Mouse (Mus musculus) lung, embryonic 16.5 days (tissue): ENCODE measurements around the gene Wdr34. TPM values are rescaled to one million over a fixed set of nuclear protein-coding genes. Genes with fewer than 3 reads are reported as not detected.

ENCODE experiments used
- ATAC-seq: fragments of 200-750 bp; cut with Nextera tagmentation; 2 replicates; pipeline ENCODE4 v1.8.0; 2017; ENCODE audit warnings: low read depth, mild to moderate bottlenecking, moderate library complexity
- H3K27ac ChIP-seq: fragments of 300-500 bp; sonication (generic); 2 replicates; pipeline ENCODE4 v1.5.1; 2014; ENCODE audit warnings: mild to moderate bottlenecking, control low read depth, low read length
- H3K27me3 ChIP-seq: fragments of 300-500 bp; sonication (generic); 2 replicates; pipeline ENCODE4 v1.6.1; 2014; ENCODE audit warnings: low read depth, low read length, mixed read lengths; ENCODE audit not compliant: control insufficient read depth, insufficient read depth
- H3K36me3 ChIP-seq: fragments of 300-500 bp; sonication (generic); 2 replicates; pipeline ENCODE4 v1.6.1; 2014; ENCODE audit warnings: low read length; ENCODE audit not compliant: control insufficient read depth, insufficient read depth
- H3K4me1 ChIP-seq: fragments of 300-500 bp; sonication (generic); replicated peaks from 2 replicates; pipeline ENCODE4 v1.6.1; 2014; ENCODE audit warnings: low read length, mixed read lengths; ENCODE audit not compliant: control insufficient read depth, insufficient read depth
- H3K4me2 ChIP-seq: fragments of 300-500 bp; sonication (generic); 2 replicates; pipeline ENCODE4 v1.6.1; 2014; ENCODE audit warnings: low read depth, low read length, control low read depth
- H3K4me3 ChIP-seq: fragments of 300-500 bp; sonication (generic); 2 replicates; pipeline ENCODE4 v1.5.1; 2014; ENCODE audit warnings: mild to moderate bottlenecking, low read length, control low read depth
- H3K9ac ChIP-seq: fragments of 300-500 bp; sonication (generic); 2 replicates; pipeline ENCODE4 v1.6.1; 2014; ENCODE audit warnings: low read length, control low read depth
- H3K9me3 ChIP-seq: fragments of 300-500 bp; sonication (generic); 2 replicates; pipeline ENCODE4 v1.6.1; 2016; ENCODE audit warnings: low read length; ENCODE audit not compliant: control insufficient read depth
- WGBS: fragments of 180-500 bp; shearing (Covaris S2); extraction: QIAGEN DNeasy Blood & Tissue Kit; methylation state at CpG from one replicate; pipeline ENCODE4 v1.1.7; 2014; 5-methylcytosine and 5-hydroxymethylcytosine counted together
- polyA plus RNA-seq: library from polyadenylated mRNA; unstranded; fragments of >200 nt; fragmentation: Nextera tagmentation; extraction: Ambion mirVana; gene quantifications from 2 replicates; pipeline ENCODE4 v1.2.1, GENCODE M21; 2015

Wdr34 gene
- polyA plus RNA-seq, 1 experiment from 2014 or later = 32.9 TPM

DNA sequence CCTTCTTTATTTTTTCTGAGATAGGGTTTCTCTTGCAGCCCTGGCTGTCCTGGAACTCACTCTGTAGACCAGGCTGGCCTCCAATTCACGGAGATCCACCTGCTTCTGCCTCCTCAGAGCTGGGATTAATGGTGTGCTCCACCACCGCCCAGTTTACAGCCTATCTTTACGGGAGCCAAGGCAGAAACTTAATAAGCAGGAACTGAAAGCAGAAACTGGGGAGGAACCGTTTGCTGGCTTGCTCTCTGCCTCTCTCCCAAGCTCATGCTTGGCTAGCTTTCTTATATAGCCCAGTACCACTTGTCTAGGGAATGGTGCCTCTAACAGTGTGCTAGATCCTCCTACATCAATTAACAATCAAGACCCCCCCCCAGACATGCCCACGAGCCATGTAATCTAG is 35.4 kb upstream of the Wdr34 start:
- Histone ChIP-seq H3K9ac (no peak overlapping the region), H3K4me1 (no peaks in the 10 kb centered on the region), H3K36me3 (no peaks in the 10 kb centered on the region; the same call in 1 of the 2 replicates), H3K9me3 (no peaks in the 10 kb centered on the region), H3K27me3 (no peaks in the 10 kb centered on the region), H3K4me2 (no peak overlapping the region; the same call in 1 of the 2 replicates), H3K4me3 (no peak overlapping the region), H3K27ac (no peak overlapping the region)
- ATAC-seq = no peak
- WGBS = 63% methylated on average over 5 of the region's 5 CpGs

DNA sequence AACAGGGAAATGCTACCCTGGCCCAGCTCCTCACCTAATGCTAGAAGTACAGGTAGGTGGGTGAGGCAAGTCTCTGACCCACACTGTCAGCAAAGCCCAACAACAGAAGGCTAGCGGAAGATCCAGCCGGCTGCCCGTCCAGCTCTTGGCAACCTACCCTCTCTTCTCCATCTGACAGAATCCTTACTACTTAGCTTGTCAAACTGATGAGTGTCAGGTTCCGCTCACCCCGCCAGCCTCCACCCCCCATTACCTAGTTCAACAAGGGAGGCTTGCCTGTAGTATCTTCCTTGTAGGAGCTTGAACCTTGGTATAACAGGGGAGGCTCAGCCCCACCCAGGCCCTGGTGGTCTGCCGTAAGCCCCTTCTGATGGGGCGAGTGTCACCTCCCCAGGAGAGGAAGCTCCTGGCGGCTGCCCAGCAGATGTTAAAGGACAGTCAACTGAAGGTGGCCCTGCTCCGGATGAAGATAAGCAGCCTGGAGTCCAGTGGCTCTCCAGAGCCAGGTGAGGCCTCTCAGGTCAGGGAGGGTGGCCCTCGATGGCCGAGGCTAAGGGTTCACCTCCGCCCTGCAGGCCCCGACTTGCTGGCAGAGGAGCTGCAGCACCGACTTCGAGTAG is 31.6 kb upstream of the Wdr34 start:
- H3K9ac ChIP-seq = no peak overlapping the region
- H3K4me3 ChIP-seq = no peak overlapping the region
- H3K4me1 ChIP-seq = peaks cover 6% of the 10 kb centered on the region; the same call in 1 of the 2 replicates
- 78% methylated on average over 15 of the region's 15 CpGs for WGBS
- no peaks in the 10 kb centered on the region for H3K9me3 ChIP-seq
- H3K4me2 ChIP-seq = no peak overlapping the region
- ATAC-seq = no peak
- no peaks in the 10 kb centered on the region for H3K27me3 ChIP-seq
- no peak overlapping the region for H3K27ac ChIP-seq
- H3K36me3 ChIP-seq = no peaks in the 10 kb centered on the region

DNA sequence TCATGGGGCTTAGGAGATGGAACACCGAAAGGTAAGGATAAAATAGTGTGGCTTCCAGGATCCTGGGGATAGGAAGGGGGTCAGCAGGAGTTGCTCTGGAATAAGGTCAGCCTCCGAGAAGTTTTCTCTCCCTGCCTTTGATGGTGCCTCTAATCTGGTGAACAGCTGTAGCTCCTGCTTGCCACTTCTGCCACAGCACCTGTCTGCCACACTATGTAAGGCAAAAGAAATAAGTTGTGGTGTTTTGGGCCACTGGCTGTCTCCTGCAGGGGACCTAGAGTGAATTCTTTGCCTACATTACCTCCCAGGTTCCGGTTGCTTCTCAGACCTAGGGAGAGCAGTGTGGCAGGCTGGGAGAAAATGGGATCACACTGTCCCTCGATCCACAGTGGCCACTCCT is 30.1 kb upstream of the Wdr34 start:
- no peak for ATAC-seq
- H3K4me2 ChIP-seq = peak overlapping the region; percentile 92
- H3K9me3 ChIP-seq = no peaks in the 10 kb centered on the region
- 0 out of 2 replicates have a peak overlapping the region, but pooled peaks have one; percentile 72 for H3K4me3 ChIP-seq
- H3K27me3 ChIP-seq = no peaks in the 10 kb centered on the region
- H3K4me1 ChIP-seq = peaks cover 6% of the 10 kb centered on the region; the same call in 1 of the 2 replicates
- H3K9ac ChIP-seq = peak overlapping the region; percentile 81
- H3K27ac ChIP-seq = peak overlapping the region; percentile 96
- no peaks in the 10 kb centered on the region for H3K36me3 ChIP-seq
- 60% methylated on average over 4 of the region's 4 CpGs for WGBS

DNA sequence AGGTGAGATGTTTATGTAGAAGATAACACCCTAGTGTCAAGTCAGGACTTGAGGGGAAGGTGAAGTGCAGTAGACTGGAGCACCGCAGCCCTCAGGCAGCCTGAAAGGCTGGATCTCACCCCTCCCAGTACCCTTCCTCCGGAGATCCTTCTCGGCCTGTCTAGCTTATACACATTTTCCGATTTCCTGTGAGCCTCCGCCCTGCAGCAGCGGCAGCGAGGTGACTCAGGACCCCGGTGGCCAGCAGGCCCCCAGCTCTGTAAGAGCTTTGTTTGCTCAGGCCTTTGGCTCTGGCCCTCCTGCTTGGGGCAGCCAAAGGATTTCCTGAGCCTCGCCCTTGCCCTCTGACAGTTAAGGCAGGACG is 29.6 kb upstream of the Wdr34 start:
- Histone ChIP-seq H3K27ac (peak overlapping the region; percentile 96), H3K4me2 (peak overlapping the region; percentile 92), H3K36me3 (no peaks in the 10 kb centered on the region), H3K9ac (peak overlapping the region; percentile 81), H3K9me3 (no peaks in the 10 kb centered on the region), H3K4me3 (peak overlapping the region; percentile 72), H3K4me1 (peaks cover 6% of the 10 kb centered on the region; the same call in 1 of the 2 replicates), H3K27me3 (no peaks in the 10 kb centered on the region)
- WGBS = 8% methylated on average over 10 of the region's 10 CpGs
- ATAC-seq = peak; percentile 43

DNA sequence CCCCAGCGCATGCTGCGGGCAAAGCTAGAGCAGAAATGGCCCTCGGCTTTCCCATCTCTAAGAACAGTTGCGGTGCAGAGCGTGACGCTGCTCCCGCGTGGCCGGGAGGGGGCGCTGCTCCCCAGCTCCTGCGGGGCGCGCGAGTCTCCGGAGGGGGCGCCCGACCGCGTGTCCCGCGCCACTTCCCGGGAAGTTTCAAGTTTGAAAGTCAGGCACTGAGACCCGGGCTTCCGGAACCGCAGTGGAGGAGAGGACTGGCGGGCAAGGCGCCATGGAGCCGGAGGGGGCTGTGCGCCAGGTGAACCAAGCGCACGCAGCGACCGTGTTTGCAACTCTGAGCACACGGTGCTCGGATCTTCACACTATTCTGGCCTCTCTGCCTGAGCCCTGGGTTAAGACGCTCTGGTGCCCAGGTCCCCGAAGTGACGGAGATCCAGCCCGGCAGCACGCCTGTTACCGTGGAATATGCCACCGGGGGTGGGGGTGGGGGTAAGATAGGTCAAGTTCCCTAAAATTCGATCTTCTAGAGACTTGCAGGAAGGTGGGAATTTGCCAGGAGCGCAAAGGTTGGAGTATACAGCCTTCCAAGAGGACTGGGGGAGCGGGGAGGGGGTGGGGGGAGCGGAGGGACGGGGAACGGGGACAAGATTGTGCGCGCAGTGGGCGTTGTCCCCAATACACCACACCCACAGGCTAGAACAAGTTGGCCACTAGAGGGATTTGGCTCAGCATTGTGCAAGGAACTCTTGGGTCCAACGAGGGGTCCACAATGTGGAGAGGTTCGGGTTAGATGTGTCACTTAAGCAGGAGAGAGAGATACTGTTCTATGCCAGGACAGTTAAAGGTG is 29.0 kb upstream of the Wdr34 start, which contains the start of gene Pkn3:
Gene Pkn3 (plus strand): TSS at position 183 of the 847 bp plus-strand sequence.
- Histone ChIP-seq H3K4me3 (peak within 1 kb of the TSS; percentile 72), H3K9me3 (no peaks in the 10 kb centered on the region), H3K36me3 (peaks cover under 1% of the 10 kb centered on the region; the same call in 1 of the 2 replicates), H3K4me1 (peaks cover 6% of the 10 kb centered on the region; the same call in 1 of the 2 replicates), H3K4me2 (peak within 1 kb of the TSS; percentile 92), H3K27me3 (no peaks in the 10 kb centered on the region), H3K9ac (peak within 1 kb of the TSS; percentile 81), H3K27ac (peak within 1 kb of the TSS; percentile 96)
- ATAC-seq = peak; percentile 86
- WGBS = under 1% methylated on average over 53 of the region's 53 CpGs

DNA sequence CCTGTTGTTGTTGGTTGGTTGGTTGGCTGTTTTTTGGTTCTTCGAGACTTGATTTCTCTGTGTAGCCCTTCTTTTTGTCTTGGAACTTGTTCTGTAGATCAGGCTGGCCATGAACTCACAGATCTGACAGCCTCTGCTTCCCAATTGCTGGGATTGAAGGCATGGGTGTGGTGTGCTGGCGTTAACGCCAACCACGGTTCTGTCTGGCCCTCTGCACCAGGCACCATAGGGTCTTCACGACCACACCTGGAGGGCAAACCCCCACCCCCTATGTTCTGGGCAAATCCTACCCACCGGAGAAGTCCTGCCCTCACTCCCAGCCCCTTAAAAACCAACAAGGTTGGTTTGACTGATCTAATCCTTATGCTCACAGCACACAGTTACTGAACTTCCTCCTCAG is 28.3 kb upstream of the Wdr34 start:
- peaks cover 5% of the 10 kb centered on the region; the same call in 1 of the 2 replicates for H3K36me3 ChIP-seq
- peak overlapping the region; percentile 96; the same call in 1 of the 2 replicates for H3K27ac ChIP-seq
- WGBS = 61% methylated on average over 6 of the region's 6 CpGs
- no peaks in the 10 kb centered on the region for H3K9me3 ChIP-seq
- H3K9ac ChIP-seq = peak overlapping the region; percentile 47; the same call in 1 of the 2 replicates
- no peak; the same call in 1 of the 2 replicates for ATAC-seq
- peaks cover 6% of the 10 kb centered on the region; the same call in 1 of the 2 replicates for H3K4me1 ChIP-seq
- H3K27me3 ChIP-seq = no peaks in the 10 kb centered on the region
- peak overlapping the region; percentile 72 for H3K4me3 ChIP-seq
- H3K4me2 ChIP-seq = peak overlapping the region; percentile 92

DNA sequence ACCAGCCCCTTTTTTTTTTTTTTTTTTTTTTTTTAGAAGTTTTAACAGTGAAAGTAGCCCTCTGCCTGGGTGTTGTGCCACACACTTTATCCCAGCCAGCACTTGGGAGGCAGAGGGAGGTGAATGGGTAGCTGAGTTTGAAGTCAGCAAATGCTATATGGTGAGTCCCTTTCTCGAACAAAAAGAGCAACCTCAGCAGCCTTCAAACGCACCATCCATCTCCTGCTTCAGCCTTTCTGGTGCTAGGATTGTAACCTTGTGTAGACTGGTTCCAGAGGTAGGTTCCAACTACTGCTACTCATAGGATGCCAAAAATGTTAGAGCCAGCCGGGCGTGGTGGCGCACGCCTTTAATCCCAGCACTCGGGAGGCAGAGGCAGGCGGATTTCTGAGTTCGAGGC is 27.8 kb upstream of the Wdr34 start:
- Histone ChIP-seq H3K4me3 (no peak overlapping the region), H3K4me2 (no peak overlapping the region), H3K9me3 (no peaks in the 10 kb centered on the region), H3K27me3 (no peaks in the 10 kb centered on the region), H3K4me1 (peaks cover 6% of the 10 kb centered on the region; the same call in 1 of the 2 replicates), H3K9ac (no peak overlapping the region), H3K27ac (no peak overlapping the region), H3K36me3 (peaks cover 8% of the 10 kb centered on the region; the same call in 1 of the 2 replicates)
- WGBS = 89% methylated on average over 8 of the region's 9 CpGs
- no peak for ATAC-seq

DNA sequence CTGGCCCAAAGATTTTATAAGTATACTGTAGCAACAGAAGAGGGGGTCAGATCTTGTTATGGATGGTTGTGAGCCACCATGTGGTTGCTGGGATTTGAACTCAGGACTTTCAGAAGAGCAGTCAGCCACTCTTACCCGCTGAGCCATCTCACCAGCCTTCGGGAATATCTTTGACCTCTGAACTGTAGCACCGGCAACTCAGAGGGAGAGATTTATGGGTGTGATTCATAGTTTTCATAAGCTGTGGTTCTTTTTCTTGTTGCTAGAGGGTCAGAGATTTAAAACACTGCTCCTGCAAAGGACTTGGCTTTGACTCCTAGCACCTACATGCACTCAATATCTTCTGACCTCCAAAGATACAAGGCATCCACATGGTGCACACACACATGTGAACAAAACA is 26.9 kb upstream of the Wdr34 start:
- ATAC-seq = no peak
- no peaks in the 10 kb centered on the region for H3K9me3 ChIP-seq
- H3K4me1 ChIP-seq = peaks cover 6% of the 10 kb centered on the region; the same call in 1 of the 2 replicates
- H3K4me3 ChIP-seq = no peak overlapping the region
- H3K27me3 ChIP-seq = no peaks in the 10 kb centered on the region
- no peak overlapping the region for H3K4me2 ChIP-seq
- peaks cover 9% of the 10 kb centered on the region for H3K36me3 ChIP-seq
- no peak overlapping the region for H3K9ac ChIP-seq
- H3K27ac ChIP-seq = no peak overlapping the region
- WGBS = 61% methylated on average over 3 of the region's 3 CpGs

DNA sequence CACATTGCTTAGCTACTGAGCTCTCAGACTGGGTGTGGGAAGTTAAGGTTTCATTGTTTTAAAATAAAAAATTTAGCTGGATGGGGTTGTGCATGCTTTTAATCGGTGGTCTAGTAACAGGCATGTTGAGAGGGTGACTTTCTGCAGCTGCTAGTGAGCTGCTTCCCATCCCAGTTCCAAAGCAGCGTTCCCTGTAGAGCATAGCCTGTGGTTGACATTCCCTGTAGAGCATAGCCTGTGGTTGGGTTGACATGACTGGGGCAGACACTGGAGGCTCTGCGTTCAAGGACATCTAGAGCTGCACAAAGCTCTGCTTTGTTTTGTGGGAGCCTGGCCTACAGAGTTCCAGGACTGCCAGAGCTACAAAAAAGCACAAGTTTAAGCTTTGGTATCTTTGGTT is 24.6 kb upstream of the Wdr34 start:
- Histone ChIP-seq H3K4me2 (no peak overlapping the region), H3K9me3 (no peaks in the 10 kb centered on the region), H3K36me3 (peaks cover 22% of the 10 kb centered on the region), H3K9ac (no peak overlapping the region), H3K4me3 (no peak overlapping the region), H3K4me1 (peaks cover 6% of the 10 kb centered on the region), H3K27me3 (no peaks in the 10 kb centered on the region), H3K27ac (no peak overlapping the region)
- ATAC-seq = no peak
- WGBS = 79% methylated on average over 3 of the region's 3 CpGs
